Mouse (Mus musculus): ENCODE data around the gene Dlx3.
A peak's percentile ranks its signal among the peaks of the same experiment; 100 is the strongest.

Gene Dlx3

DNA sequence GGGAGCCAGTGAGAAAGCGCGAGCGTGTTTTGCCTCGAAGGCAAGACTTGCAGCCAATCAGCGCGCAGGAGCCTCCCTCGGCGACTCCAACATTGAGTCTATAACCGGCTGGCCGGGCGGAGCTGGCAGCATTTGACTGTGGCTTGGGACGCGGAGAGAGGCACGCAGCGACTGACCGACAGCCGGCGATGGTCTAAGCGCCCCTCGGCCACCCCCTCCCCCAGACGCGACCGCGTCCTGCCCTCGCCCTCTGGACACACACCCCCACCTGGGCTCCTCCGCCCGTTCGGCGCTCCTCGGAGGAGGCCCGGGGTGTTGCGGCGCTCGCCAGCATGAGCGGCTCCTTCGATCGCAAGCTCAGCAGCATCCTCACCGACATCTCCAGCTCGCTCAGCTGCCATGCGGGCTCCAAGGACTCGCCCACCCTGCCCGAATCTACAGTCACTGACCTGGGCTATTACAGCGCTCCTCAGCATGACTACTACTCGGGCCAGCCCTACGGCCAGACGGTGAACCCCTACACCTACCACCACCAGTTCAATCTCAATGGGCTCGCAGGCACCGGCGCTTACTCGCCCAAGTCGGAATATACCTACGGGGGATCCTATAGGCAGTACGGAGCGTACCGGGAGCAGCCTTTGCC lies at the start of gene Dlx3:
Dlx3 (plus strand) TSS at position 130 of the 643 bp plus-strand sequence.
- DNase-seq (ENCODE audit: extremely low spot score, low spot score), result peak; percentile 80

DNA sequence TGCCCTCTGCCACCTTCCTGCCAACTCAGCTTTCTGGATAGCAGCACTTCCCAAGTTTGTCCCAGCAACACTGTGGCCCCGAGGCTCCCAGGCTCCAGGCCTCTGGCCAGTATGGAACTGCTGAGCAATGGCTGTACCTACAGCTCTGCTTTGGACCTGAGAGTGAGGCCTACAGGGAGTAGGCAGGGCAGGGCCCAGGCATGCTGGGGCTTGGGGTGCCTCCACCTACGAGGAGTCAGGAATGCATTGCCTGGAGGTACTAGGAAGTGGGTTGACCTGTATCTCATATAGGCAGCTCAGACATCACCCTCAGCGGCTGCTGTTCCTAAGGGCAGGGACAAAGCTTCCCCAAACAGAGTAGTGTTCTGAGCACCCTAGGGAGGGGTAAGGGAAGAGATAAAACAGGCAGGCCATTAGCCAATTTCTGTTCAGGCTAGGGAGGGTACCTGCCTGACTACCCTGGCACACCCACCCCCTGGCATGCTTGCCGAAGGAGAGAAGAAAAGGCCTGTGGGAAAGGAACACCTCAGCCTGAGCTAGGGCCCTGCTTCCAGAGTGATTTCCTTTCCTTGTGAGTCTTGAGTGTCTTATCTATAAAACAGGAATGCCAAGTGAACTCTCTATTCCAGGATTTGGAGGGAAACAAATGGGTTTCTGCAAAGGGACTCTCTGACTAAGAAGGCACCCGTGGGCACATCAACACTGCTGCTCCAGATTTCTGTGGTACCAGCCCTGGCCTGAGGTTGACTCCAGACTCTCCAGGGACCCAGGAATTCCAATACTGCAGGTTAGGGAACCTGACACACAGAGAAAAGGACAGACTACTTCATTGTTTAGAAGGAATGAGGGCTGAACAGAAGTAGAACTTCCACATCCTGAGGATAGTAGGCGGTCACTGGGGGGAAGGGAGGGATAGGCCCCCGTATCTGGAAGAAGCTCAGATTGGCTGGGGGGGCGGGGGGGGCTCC lies 49.5 kb upstream of the Dlx3 start:
- DNase-seq (ENCODE audit: extremely low spot score, low spot score), result no peak

DNA sequence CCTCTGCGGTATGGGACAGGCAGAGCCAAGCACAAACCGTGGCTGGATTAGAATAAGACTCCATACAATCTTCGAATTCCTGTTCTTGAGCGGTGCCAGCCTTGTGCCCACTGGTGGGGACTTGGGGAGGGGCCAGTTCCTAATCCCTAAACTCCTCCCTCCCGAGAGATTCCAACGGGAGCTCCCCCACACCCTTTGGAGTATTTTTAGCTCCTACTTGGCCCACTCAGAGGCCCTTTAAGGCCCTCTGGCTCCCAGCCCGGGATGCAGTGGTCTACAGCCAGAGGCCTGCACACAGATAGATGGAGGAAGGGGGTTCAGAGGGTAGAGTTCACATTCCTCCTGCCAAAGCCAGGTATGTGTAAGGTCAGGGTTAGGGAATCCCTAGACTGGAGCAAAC lies 48.7 kb upstream of the Dlx3 start:
- no peak for DNase-seq (ENCODE audit: extremely low spot score, low spot score)

DNA sequence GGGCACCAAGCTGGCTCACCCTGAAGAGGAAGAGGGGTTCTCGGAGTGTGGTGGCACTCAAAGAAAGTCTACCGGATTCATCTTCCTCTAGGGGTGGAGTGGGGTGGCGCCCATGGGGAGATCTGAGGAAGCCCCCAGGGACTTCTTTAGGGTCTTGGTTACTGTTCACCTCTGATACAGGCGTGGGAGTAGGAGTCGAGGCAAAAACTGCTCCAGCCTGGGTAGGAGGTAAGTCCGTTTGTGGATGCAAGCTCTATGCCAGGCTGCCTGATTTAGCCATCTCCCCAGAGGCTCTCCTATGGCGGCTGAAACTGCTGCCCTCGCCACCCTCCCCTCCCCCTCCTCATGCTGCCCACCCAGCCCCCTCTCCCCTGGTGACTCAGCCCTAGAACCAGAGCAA lies 47.8 kb upstream of the Dlx3 start:
- DNase-seq (ENCODE audit: extremely low spot score, low spot score), result no peak

DNA sequence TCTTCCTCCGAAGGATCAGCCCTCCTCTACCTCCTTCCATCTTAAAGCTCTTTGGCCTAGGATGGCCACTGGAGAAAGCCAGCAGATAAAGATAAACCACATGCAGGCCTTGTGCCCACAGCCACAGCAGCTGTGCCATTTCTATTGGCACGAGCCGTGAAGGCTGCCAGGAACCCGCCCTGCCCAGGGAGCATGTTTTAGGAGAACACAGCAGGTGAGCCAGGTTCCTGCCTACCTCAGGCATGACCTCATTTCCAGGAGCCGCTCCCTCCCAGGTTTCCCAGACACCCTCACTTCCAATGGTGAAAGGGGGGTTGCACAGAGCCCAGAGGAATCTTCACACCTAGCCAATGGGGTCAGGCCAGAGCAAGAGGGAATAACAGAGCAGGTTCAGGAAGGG lies 47.1 kb upstream of the Dlx3 start:
- DNase-seq (ENCODE audit: extremely low spot score, low spot score), result no peak

DNA sequence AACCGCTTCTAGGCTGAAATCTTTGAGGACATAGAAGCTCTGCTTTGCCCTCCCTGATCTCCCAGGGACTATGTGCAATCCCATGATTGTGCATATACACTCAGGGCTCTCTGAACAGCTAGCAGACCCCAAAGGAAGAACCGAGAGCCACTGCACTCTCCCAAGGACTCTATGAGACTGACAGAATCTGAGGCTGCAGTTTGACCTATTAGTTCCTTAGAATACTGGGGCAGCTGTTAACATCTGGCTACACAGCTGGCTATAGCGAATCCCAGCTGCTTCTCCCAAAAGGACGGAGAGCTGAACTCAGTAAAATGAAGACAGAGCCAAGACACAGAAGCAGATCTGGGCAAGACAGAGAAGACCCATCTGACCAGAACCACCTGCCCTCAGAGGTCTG lies 46.1 kb upstream of the Dlx3 start:
- no peak for DNase-seq (ENCODE audit: extremely low spot score, low spot score)

DNA sequence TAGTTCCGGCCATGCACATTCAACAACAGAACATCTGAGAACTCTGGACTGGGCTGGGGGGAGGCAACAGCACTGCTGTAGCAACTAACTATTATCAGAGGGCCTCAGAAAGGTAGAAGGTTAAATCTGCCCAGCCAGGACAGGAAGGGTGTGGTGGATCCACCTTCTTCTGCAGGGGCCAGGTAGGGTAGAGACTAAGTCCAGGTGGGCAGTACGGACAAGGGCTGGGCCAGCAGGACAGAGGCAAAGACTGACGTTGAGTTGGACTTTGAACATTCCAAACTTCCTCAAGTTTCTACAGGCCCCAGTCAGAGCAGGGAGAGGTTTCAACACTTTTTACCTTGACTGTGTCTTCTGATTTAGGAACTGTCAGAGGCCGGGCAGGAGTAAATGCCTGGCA lies 45.2 kb upstream of the Dlx3 start:
- no peak for DNase-seq (ENCODE audit: extremely low spot score, low spot score)

DNA sequence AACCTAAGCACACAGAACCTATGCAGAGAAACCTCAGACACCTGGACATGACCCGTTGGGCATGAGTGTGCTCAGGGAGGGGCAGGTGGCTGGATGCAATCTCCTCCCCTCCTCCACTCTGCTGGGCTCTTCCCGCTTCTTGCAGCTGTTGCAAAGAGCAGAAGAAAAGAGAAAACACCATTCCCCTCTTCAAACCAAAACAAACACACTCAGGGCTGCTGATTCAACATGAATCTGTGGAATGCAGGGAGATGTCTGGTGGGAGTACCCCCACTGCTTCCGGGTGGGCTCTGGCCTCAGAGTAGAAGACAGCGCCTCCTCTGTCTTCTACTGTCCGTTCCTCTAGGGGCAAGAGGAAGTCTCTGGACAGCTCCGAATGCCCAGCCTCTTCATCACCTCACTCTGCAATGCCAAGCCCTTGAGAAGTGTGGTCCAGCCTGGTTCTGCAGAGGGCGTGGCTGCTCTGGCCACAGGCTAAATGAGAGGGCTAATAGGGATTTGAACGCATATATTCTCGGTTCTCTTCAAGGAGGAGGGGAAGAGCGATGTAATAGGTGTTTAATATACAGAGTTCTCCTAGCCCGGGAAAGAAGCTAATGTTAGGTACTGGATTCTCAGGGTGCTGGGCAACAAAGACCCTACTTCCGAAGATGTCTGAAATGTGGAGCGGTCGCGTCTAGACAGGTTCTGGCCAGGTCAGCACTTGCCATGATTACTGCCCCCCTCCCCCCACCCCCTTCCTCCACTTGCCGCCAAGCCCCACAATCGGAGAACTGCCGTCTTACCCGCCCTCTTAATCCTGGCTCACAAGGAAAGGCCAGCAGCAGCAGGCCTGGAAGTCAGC lies 44.5 kb upstream of the Dlx3 start:
- DNase-seq (ENCODE audit: extremely low spot score, low spot score), result peak; percentile 36

DNA sequence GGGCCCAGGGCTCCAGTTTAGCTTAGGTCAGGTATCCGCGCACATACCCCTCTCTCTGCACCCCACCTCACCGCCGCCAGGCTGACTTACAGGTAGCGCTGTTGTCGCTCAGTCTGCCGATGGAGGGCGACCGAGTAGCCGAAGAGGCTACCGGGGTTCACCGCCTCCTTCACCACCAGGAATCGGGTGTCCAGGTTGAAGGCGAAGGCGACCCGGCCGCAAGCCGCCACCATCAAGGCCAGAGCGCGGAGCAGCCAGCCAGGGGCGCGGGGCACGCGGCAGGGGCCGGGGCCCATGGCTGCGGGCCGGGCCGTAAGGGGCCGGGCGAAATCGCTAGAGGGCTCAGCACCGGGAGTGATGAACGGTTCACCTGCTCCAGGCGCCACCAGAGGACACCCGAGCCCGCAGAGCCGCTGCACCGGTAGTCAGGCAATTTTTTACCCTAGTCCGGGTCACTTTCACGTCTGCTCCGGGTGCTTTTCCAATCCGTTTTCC lies 43.8 kb upstream of the Dlx3 start:
- peak; percentile 70 for DNase-seq (ENCODE audit: extremely low spot score, low spot score)

DNA sequence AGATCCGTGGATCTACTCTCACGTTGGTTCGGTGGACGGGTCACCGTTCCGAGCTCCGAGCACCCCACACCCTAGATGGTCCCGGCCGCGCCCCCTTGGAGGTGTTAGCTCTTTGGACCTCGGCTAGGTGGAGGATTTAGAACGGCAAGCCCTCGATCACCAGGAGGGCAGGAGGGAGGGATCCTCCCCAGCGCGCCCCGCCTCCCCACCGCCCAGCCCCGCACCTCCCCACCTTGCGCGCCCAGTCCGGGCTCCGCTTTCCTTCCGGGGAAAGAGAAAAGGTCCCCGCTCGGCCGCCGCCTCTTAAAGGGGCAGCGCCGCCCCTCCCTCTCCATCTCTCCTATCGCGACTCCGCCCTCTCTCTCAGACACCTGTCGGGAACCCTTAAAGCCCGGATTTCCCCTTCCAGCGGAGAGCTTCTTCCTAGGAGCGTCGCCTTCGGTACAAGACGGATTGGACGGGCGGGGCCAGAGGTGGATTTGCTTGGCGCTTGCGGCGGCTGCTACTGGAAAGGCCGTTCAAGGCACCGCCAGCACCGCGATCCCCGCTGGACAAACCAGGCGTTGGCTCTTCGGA lies 43.3 kb upstream of the Dlx3 start, which contains the start of gene Itga3:
Itga3 (minus strand) TSS at position 266 of the 576 bp plus-strand sequence.
- peak; percentile 74 for DNase-seq (ENCODE audit: extremely low spot score, low spot score)

DNA sequence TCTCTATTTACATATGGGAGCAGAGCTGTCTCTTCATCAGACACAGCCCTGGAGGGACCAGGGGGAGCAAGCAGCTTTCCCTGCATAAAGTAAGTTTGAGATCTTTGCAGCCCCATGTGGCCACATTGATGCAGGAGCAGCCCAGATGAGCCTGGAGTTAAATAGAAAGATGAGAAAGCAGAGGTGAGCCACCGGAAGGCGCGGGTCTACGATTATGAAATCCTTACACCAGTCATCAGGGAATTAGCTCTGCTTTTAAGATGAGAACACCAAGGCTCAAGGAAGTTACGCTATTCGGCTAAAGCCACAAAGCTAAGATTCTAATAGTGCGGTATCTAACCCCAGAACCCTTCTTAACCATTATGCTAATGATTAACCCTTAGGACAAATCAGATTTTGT lies 42.0 kb upstream of the Dlx3 start:
- no peak for DNase-seq (ENCODE audit: extremely low spot score, low spot score)

DNA sequence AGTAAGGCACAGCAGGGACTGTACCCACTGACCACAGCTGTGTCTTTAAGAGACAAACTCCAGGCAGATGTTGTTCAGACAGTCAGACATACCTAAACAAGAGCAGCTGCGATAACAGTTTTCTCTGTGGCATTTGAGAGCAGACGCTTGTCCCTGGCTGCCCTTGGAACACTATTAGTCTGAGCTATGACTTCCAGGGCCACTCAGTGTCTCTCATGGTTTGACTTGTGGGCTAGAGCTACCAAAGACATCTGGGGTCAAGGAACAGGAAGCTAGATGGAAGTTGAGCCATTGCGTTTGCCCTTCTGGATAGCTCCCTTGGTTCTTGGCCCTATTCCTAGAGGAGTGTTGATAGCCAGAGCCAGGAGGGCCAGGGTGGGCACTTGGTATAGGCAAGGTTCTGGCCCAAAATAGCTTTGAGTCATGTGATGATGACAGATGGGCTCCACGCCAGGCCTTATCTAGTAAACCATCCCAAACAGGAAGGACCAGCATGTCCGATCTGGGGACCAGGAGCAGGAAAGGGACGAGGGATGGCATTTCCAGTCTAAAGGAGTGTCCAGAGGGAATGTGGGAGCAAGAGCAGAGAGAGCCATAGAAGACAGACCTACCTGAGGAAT lies 40.6 kb upstream of the Dlx3 start:
- DNase-seq (ENCODE audit: extremely low spot score, low spot score), result no peak

DNA sequence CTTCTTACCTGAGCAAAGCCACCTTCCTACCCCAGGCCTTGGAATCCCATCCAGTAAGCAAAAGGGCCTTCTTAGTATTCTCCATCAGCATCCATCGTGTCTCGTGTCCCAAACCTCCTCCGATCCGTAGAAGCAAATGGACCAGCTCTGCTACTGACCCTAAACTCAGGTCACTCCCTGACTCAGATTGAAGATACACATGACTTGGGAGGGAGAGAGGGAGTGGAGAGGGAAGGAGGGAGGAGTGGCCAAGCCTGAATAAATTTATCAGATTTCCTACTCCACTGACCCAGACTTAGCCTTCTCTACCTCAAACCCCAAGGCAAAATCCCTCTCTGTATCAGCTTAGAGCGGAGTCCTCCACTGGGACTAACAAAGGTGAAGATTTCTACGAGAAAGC lies 39.1 kb upstream of the Dlx3 start:
- DNase-seq (ENCODE audit: extremely low spot score, low spot score), result no peak

DNA sequence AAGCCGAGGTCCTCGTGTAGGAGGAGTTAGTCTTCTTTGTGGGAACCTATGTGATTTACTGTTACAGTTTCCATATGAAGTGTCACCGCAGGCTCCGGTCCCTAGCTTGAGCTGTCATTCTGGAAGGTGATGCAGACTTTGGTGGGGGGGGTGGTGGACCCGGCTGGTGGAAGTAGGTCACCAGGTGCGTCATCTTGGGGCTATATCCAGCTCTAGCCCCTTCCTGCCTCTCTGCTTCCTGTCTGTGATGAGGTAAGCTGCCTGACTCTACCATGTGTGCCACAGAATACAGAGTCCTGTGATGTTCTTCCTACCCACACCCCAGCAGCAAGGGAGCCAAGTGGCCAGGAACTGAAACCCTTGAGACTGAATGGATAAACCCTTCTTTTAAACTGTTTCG lies 37.0 kb upstream of the Dlx3 start:
- no peak for DNase-seq (ENCODE audit: extremely low spot score, low spot score)

DNA sequence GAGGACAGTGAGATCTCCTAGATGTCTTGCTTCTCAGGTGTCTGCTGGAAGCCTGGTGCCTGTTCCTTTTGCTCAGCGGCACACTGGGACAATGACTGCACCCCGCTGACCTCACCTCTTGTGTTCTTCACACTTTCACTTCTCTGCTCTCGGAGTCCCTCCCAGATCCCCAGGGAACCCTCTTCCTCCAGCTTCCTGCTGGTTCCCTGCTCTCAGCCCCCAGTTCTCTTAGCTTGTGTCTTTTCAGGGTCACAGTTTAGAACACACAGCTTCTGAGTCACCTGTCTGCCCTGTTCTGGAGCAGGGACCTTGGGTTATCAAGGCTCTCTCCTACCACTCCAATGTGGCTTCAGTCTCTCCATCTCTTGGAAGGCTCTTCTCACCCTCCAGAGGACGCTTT lies 35.7 kb upstream of the Dlx3 start:
- DNase-seq (ENCODE audit: extremely low spot score, low spot score), result no peak

DNA sequence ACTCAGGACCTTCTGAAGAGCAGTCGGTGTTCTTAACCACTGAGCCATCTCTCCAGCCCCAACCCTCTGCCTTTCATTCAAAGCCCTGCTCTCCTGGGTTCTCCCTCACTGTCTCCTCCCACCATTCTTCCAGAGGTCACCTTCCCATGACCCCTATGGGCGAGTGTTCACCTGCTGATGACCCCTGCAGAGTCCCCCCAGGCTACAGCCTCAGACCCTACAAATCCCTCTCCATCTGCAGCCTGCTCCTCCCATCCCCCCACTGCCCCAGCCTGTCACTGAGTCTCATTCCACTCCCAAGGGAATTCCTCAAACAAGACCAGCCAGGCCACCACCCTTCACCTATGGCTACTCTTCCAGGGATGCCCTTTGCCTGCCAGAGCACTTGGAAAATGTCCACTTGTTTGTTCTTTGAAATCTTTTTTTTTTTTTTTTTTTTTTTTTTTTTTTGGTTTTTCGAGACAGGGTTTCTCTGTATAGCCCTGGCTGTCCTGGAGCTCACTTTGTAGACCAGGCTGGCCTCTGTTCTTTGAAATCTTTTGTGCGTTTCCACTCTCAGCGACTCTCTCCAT lies 35.0 kb upstream of the Dlx3 start:
- no peak for DNase-seq (ENCODE audit: extremely low spot score, low spot score)

DNA sequence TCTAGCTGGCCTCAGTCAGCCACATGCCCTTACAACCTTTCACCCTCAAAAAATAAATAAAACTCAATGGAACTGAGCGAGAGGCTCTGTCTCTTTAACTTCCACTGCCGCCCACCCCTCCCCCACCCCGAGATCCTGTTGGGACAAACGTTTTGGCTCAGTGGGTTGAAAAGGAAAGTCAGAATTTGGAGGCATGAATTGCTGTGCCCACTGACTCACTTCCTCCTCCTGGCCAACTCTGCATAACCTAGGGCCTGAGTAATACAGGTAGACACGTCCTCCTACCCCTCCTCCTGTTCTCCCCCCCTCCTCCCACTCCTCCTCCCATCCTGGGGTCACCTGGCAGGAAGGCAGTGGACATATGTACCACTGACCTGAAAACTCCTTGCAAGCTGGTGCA lies 34.2 kb upstream of the Dlx3 start:
- DNase-seq (ENCODE audit: extremely low spot score, low spot score), result no peak

DNA sequence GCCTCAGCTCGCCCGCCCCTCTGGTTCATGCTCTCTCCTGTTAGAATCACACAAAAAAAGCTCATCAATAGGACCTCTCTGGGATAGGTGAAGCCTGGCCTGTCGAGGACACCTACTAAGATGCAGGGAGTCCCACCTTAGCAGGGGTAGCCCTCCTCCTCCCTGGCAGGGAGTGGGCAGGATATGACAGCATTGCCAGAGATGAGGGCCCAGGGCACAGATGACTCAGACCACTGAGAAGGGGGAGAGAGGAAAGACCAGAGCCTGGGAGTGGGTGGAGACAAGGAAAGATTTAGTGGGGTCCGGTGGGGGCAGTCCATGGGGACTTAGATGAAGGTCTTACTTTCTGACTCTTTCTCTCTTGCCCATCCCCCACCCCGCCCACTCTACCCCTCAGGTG lies 33.7 kb upstream of the Dlx3 start:
- no peak for DNase-seq (ENCODE audit: extremely low spot score, low spot score)

DNA sequence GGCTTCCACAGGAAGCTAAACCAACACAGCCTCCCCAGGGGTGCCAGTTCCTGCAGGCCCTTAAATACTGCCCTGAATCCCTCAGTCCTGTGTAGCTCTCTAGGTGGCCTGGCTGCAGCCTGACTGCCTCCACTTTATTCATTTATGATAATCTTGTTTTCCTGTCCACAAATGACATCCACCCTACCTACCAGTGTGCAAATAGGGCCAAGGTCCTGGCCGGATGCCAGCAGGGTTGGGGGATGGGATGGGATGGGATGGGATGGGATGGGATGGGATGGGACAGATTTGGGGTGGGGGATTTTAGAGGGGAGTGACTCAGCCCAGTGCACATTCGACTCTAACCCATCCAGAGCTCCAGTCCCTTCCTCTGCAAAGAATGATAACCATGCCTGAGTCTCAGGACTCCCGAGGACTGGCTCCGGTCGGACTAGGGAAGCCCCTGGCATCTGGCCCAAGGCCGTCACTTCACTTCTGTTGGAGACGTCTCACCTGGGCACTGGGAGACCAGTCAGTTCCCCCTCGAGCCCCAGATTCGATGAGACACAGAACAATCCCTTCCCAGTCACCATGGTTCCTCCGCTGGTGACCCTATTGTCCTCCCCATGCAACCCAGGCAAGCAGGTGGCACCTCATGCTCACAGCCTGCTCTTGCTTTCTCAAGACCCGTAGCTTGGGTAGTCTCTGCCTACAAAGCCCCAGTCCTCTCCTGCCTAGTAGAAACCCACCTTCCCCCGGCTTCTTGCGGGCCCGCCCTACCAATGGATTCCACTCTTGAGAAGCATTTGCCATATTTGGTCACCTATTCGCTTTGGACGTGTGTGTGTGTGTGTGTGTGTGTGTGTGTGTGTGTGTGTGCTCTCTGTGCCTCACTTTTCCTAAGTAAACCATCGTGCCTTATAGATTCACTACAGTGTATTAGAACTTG lies 32.4 kb upstream of the Dlx3 start:
- no peak for DNase-seq (ENCODE audit: extremely low spot score, low spot score)

Data from neural tube, embryonic 10.5 days (tissue).